Mouse (Mus musculus) layer of hippocampus, adult 11-12 months (tissue): ENCODE measurements around the gene Dus2.
A peak's percentile ranks its signal among the peaks of the same experiment; 100 is the strongest.
"Not testable (repeated sequence)": the region's sequence is repeated elsewhere in the genome, so short reads cannot be mapped to it uniquely, and the experiment has no call there.

Source experiments
- DNase-seq: peaks from one replicate; pipeline ENCODE4 v3.0.0; 2022; ENCODE audit warnings: low spot score

Dus2 gene

DNA sequence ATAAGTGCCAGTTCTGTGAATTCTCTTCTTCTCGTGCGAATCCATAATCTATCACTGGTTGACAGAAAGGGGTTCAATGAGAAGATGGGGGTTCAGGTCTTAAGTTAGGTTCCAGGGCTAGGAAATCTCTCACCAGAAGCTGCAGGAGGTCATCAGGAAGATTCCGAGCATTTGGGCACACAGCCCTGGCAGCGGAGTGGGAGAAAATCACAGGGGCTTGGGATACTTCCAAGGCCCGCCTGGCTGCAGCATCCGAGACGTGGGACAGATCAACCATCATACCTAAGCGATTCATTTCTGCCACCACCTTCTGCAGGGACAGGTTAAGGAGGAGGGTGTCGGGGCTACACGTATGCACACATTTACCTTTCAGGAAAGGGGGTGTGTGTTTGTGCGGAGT, 2.6 kb upstream of the Dus2 start:
- no peak for DNase-seq

DNA sequence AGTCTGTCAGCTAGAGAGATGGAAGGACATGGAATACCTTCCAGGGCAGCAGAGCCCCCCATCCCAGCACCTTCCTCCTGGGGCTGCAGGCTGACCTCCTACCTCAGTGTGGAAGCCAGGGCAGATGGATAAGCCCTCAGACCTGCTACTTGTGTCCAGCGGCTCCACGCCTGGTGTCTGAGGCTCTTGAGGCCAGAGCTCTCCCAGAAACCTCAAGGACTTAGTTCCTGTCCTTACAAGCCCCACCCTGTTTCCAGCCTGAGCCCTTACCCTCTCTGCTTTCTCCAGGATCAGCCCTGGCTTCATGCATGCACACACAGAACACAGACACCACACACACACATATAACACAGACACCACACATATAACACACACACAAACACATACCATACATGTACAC, 409 bp downstream of the Dus2 start:
- no peak for DNase-seq

DNA sequence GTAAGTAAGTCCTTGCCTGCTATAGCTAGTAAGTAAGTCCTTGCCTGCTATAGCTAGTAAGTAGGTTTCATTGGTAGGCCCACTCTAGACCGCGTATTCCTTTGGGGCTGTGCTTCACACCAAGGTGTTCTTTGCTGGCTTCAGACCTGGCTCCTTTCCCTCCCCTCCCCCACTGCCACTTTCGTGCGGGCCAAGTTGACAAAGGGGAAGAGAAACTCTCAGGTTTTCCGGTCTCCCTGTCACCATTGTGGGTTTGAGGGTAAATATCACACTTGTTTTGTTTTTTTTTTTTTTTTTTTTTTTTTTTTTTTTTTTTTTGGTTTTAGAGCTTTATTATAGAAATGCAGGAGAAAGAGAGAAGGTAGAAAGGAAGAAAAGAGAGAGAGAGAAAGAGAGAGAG, 1.4 kb downstream of the Dus2 start:
- no peak for DNase-seq

DNA sequence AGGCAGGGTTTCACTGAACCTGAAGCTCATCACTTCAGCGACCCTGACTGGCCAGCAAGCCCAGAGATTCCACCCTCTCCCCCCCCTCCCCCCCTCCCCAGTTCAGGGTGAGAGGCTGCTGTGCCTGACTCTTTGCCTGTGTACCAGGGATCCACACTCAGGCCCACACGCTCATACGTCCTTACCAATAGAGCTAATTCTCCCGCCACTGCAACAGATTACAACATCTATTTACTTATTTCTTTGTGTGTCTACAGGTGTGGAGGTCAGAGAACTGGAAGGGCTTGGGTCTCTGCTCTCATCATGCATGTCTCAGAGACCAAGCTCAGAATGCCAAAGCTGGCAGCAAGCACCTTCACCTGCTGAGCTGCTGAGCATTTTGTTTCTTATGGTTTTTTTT, 2.1 kb downstream of the Dus2 start:
- no peak for DNase-seq

DNA sequence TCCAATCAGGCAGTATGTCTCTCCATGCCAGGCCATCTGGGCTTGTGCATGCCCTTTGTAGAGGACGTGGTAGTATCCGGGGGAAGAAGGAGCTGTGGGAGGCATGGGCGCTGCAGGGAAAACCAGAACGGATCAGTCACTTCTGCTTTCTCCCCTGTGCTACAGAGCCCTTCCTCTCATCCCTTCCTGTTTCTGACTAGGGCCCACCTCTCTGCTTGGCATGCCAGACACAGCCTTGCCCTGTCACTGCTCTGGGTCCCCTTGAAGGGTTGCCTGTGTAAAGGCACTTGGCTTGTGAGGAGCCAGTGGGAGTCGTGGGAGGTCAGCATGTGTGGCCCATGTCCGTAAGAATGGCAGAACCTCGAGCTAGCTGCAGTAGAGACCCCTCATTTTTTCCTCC, 5.2 kb downstream of the Dus2 start:
- peak; percentile 12 for DNase-seq

DNA sequence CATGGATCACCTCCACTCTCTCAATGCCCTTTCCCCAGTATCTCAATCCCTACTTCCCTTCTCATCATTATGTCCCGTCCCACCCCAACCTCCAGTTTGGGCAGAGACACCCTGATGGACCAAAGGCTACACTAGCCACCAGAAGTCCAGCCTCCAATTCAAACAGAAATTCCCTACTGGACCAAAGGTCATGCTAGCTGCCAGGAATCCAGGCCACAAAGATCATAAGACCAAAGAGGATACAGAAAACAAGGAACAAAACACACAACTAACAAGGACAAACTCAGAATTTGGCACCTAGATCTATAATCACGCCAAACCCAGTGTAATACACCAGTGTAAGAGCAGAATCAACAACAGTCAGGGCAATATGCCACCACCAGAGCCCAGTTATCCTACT, 7.8 kb downstream of the Dus2 start:
- DNase-seq = no peak

DNA sequence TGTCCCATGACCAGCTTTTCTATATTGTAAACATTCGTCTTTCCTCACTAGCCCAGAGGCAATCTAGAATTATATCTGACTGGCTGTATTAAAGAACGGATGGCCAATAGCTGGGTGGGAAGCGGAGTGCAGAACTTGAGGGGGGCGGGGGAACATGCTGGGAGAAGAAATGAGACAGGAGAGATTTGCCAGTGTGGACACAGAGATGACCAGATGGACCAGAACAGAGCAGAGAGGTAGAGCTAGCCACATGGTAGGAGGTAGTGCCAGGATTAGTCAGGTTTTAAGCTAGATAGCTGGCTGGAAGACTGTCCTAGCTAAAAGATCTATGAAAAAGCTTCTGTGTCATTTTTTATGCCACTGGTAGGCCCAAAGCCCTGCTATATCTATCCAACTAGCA, 10.8 kb downstream of the Dus2 start:
- DNase-seq = no peak

DNA sequence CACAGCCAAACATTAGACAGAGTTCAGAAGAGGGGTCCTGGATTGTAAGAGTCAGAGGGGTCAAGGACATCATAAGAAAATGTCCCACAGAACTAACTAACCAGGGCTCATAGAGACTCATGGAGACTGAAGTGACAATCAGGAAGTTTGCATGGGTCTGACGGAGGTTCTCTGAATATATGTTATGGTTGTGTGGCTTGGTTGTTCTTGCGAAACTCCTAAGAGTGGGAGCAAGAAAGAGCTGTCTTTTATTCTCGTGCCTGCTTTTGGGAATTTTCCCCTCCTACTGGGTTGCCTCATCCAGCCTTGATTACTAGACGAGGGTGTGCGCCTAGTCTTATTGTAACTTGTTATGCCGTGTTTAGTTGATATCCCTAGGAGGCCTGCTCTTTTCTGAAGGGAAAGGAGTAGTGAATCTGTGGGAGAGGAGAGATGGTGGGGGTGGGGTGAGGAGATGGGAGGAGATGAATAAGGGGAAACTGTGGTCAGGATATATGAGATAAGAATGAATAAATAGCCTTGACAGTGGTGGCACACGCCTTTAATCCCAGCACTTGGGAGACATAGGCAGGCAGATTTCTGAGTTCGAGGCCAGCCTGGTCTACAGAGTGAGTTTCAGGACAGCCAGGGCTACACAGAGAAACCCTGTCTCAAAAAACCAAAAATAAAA, 13.5 kb downstream of the Dus2 start:
- no peak for DNase-seq

DNA sequence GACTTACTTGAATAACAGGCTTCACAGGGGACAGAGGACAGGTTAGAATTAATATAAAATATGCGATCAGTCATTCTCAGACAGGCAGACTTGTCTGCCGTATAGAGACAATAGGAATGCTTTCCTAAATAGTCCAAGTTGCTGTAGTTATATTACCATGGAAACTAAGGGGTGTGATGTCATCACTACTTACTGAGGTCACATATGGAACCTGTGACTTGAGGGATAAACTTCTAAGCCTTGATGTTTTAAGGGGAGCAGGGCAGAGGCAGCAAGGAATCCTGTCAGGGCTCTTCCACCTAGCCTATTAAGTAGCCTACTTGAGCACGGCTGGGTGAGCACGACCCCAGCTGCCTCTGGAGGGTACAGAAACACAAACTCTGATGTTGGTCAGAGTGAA, 14.7 kb downstream of the Dus2 start, which contains the start of gene Dpep2nb:
Gene Dpep2nb (minus strand): TSS at position 101 of the 400 bp plus-strand sequence.
- no peak for DNase-seq

DNA sequence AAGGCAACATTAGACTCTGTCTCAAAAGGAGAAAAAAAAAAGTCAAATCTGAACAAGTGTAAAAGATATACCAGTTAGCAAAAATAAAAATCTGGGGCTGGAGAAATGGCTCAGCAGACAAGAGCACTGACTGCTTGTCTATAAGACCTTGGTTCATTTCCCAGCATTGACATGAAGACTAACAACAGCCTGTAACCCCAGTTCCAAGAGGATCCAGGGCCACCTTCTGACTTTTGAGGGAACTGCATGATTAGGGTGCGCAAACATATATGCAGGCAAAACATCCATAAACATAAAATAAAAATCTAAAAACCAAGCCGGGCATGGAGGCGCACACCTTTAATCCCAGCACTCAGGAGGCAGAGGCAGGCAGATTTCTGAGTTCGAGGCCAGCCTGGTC, 15.3 kb downstream of the Dus2 start:
- DNase-seq = no peak

DNA sequence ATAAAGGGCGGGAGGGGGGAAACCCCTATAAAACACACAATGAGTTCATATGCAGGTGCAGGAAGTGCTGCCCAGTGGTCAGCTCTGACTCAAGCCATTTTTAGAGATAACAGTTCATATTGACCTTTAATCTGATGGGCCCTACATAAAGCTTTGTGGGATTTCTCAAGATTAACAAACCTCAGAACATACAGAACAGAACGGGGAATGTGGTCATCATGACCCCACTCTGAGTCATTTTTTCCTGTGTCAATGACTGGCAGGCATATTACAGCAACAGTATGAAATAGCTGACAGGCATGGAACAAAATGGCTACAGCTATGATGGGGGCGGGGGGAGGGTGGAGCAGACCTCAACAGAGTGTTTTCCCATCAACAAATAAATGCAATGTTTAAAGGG, 16.0 kb downstream of the Dus2 start:
- no peak for DNase-seq

DNA sequence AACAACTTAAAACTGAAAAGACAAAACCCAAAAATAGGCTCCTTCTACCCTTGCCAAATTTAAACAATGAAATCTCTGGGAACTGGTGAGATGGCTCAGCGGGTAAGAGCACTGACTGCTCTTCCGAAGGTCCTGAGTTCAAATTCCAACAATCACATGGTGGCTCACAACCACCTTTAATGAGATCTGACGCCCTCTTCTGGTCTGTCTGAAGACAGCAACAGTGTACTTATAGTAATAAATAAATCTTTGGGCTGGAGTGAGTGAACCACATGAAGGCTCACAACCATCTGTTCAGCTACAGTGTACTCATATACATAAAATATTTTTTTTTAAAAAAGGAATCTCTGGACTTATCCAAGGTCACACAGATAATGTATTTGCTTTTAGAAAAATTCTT, 16.8 kb downstream of the Dus2 start:
- DNase-seq = not testable (repeated sequence)

DNA sequence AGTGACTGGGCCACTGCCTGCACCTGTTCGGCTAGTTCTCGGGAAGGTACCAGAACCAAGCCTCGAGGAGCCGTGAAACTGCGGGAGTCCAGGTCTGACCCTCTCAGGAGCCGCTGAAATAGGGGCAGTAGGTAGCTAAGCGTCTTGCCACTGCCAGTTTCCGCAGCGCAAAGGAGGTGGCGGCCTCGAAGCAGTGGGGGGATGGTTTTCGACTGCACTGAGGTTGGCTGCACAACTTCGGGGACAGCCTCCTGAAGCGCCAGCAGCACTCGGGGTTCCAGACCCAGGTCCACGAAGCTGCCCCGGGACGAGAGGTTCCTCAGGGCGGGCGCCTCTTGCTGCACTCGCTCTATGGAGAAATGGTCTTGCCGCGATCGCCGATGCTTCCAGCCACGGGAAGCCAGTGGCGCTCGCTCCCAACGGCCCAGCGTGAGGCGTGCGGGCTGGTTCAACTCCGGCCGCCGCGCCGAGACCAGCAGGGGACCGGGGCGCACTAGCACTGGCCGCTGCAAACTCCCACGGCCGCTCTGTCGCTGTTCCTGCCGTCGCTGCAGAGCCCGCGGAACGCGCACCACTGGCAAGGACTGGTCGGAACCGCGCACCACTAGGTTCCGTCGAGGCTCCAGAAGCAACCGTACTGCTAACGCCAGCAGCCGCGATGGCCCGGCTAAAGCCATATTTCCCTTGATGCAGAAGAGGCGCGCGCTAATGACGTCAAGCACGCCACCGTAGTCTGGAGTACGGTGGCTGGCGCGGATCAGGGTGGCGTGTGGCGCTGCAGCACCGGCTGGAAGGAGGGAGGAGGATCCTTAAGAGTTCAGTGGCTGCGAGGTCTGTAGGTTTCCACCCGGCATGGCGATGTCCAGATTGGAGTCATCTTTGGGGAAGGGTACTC, 19.9 kb downstream of the Dus2 start:
- peak; percentile 94 for DNase-seq

DNA sequence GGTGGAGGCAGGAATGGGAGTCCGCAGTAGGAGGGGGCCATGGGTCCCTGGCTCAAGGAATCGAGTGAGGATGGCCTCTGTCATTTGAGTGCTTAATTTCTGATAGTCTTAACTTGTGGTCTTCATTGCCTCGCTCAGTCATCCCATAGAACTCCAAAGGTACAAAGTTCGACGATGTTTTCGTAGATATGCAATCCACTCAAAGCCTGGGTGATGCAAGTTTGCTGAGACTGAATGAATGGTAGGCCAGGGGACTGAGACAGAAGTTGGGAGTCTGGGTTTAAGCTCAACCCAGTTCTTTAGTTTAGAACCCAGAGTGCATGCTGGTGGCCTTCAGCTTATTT, 20.5 kb downstream of the Dus2 start, which contains the start of gene Ddx28:
Gene Ddx28 (minus strand): TSS at position 240 of the 344 bp plus-strand sequence.
- no peak for DNase-seq

DNA sequence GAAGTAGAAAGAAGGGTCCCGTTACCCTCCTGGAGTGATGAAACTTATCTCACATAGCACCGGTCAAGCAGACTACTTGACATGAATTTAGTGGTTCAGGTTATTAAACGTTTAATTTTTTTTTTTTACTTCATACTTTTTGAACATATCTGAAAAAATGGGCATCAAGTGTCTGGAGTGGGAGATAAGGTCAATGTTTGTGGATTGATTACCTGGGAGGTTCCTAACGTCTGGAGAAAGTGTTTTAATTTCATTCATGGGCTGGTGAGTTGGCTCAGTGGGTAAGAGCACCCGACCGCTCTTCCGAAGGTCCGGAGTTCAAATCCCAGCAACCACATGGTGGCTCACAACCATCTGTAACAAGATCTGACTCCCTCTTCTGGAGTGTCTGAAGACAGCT, 21.1 kb downstream of the Dus2 start:
- DNase-seq = not testable (repeated sequence)

DNA sequence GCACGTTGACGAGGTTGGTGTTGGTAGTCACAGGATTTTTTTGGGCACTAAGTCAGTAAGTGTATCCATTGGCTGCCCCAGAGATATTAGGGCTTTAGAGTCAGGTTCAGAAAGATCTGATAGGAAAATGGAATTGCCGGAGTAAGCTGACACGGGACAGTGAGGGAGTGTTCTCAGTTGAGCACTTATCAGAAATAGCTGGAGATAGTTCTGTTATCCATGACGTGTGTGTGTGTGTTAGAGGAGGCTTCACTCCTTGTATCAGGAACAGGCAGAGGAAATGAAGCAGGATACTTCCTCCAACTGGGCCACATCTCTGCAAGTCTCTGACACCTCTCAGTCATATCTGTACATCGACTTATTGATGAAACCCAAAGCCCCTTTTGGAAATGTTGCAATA, 25.1 kb downstream of the Dus2 start:
- DNase-seq = no peak

DNA sequence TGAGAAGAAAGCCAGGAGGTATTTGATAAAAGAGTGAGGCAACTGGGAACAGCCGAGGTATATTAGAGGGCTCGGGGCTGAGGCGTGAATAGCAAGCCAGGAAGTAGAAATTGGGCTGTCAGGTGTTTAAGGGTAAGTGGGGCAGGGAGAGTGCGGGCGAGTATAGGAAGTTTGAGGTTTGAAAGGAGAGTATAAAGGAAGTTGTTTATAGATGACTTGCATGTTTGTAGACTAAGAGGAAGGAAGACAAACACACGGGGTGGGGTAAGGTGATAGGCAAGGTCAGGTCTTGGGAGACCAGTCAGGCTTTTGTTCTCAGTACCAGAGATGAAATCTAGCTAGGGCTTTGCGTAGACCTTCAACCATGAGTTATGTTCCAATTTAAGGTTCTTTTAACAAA, 26.0 kb downstream of the Dus2 start:
- no peak for DNase-seq

DNA sequence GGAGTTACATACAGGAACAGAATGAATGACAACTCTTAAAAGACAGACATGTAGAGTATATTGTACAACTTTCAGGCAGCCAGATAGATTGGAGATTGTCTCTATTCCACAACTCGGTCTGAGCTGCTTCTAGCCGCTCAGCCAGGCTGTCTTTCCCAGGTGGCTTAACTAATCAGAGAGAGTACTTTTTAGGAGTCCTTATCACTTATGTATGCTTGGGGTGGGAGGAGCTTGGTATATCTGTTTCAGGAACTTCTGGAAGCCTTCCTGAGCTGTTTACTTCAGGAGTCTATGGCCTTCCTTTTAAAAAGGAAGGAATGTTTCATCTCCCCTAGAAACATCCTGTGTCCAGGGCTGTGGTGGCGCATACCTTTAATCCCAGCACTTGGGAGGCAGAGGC, 26.9 kb downstream of the Dus2 start:
- no peak for DNase-seq

DNA sequence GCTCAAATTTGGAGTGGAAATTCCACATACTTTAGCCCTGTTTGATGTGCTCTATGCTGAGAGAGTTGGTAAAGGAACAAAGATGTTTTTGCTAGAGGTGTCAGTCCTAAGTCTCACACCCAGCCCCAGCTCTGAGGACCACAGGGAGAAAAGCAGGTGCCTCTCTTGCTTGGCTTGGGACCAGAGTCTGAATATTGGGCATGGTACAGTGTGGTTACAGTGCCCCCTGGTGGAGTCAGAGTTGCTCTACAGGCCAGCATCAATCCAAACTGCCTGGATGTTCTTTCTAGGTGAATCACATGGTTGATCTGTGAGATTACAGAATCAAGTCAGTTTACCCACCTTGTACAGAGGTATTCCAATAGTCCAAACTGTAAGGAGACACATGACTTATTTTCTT, 31.3 kb downstream of the Dus2 start:
- DNase-seq = peak; percentile 82

DNA sequence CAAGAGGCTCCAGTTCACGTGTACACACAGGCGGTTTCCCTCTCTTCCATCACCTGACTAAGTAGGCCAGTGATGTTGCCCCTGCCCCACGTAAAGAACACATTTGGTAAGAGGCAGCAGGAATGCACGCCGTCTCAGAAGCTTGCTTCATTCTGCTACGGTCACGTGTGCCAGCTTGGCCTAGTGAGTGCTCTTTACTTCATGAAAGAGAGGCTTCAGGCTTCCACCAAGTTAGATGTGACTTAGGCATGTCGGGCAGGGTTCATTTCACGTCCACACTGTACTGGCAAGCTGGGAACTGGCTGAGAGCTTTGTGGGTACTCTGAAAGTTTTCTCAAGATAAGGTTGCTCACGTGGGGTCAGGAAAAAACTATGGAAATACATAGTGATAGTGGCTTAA, 47.6 kb downstream of the Dus2 start:
- DNase-seq = no peak

DNA sequence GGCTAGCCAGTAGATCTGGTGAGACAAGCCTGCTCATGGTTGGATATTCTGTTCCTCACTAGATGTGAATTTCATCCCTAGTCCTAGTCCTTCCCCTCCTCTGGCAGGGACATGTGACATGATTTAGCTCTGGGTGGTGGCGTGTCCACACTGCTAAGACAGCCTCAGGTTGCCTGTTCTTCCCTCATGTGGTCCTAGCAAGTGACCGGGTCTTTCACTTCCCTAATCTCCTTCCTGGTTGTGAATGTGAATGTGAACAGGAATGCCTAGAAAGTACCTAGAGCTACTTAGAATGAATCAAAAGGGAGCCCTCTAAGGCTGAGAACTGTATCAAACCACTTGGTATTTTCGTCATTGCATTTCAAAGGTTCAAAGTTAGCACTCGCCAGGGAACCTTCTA, 48.5 kb downstream of the Dus2 start:
- DNase-seq = no peak

DNA sequence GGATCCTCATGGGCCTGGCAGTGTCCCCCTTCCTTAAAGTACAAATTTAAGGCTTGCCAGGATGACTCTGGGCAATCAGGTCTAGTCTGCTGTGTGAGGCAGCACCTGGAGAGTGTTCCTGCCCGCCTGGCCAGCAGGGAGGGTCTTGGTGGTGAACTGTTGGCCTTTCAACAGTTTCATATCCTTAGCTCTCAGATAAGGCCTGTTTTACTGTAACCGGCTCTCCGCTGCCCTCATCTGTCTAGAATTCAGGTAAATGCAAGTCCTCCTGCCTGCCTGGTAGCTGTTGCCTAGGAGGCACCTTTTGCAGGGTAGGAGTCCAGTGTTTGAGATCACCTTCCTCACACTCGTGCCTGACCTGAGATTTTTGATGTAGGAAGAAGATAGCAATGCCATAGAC, 49.1 kb downstream of the Dus2 start:
- DNase-seq = no peak

DNA sequence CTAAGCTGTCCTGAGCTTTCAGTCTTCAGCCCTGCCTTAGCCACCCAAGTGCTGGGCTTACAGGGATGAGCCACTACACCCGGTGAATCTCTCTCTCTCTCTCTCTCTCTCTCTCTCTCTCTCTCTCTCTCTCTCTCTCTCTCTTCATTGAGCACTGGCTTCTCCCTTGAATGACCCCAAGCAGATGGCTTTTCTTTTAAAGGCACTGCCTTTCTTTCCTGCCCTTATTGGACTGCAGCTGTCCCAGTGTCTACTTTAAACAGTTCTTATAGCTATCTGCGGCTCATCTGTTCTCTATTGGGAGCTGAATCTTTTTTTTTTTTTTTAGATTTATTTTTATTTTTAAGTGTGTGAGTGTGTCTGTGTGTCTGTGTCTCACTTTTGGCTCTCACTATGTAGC, 51.9 kb downstream of the Dus2 start:
- no peak for DNase-seq

DNA sequence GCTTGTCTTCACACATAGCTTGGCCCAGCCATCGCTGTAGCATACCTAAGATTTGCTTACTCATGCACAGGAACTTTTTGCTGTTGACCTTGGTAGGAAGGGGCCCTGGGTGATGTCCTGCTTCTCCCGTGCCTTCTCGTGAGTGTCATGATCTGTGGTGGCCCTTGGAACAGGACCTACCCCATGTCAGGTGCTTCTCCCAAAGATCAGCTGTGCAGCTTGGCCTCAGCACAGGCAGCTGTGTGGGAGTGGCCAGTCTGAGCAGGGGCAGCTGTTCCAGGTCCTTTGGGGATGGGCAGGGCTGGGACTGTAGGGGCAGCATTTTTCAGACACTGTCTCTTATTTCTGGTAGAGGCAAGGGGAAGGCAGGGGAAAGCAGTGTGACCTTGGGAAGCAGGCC, 53.0 kb downstream of the Dus2 start:
- no peak for DNase-seq
